Mouse (Mus musculus) heart, adult 2 months (tissue): ENCODE data around the gene Ptprn2. TPM values are rescaled to one million over a fixed set of nuclear protein-coding genes. Genes with fewer than 3 reads are reported as not detected.

Source experiments
- DNase-seq, 2 experiments: peaks; one replicate each; pipeline ENCODE4 v3.0.0; 2021
- H3K27ac ChIP-seq: fragments of 200-600 bp; 2 replicates; pipeline ENCODE4 v1.8.1; 2022
- H3K27me3 ChIP-seq: fragments of 200-500 bp; 2 replicates; pipeline ENCODE4 v1.6.1; 2012; ENCODE audit warnings: mild to moderate bottlenecking, low read length, inconsistent platforms, mixed read lengths; ENCODE audit not compliant: control insufficient read depth, insufficient read depth
- H3K36me3 ChIP-seq: fragments of 200-500 bp; 2 replicates; pipeline ENCODE4 v1.6.1; 2012; ENCODE audit warnings: low read length, inconsistent platforms; ENCODE audit not compliant: control insufficient read depth, insufficient read depth
- H3K4me1 ChIP-seq: fragments of 200-500 bp; 2 replicates; pipeline ENCODE4 v1.6.1; 2011; ENCODE audit warnings: low read length; ENCODE audit not compliant: control insufficient read depth, insufficient read depth
- H3K4me3 ChIP-seq: fragments of 200-600 bp; 2 replicates; pipeline ENCODE4 v1.8.1; 2022
- H3K79me2 ChIP-seq: fragments of 200-500 bp; replicated peaks from 2 replicates; pipeline ENCODE4 v1.6.1; 2012; ENCODE audit warnings: mild to moderate bottlenecking, inconsistent platforms, low read length, moderate library complexity, mixed read lengths; ENCODE audit not compliant: control insufficient read depth, insufficient read depth
- H3K9ac ChIP-seq: fragments of 200-500 bp; 2 replicates; pipeline ENCODE4 v1.6.1; 2012; ENCODE audit warnings: low read depth, mild to moderate bottlenecking, control low read depth, inconsistent platforms, low read length, mixed read lengths
- CTCF ChIP-seq: fragments of 200-600 bp; IDR thresholded peaks from 2 replicates; pipeline ENCODE4 v1.8.1; 2022; ENCODE audit warnings: antibody characterized with exemption, mild to moderate bottlenecking, moderate library complexity
- EP300 ChIP-seq: fragments of 200-500 bp; IDR thresholded peaks from 2 replicates; pipeline ENCODE4 v1.6.1; 2011; ENCODE audit warnings: low read depth, low read length, control low read depth; ENCODE audit not compliant: insufficient read depth
- POLR2A ChIP-seq: fragments of 200-500 bp; IDR thresholded peaks from 2 replicates; pipeline ENCODE4 v1.6.1; 2011; ENCODE audit warnings: mild to moderate bottlenecking, low read depth, low read length, control low read depth; ENCODE audit not compliant: insufficient read depth
- WGBS: fragments of 180-500 bp; shearing (Covaris S2); methylation state at CpG from one replicate; pipeline ENCODE4 v1.1.7; 2018; 5-methylcytosine and 5-hydroxymethylcytosine counted together
- intact Hi-C: fragments of 180-260 bp; cut with DNase I; formaldehyde crosslinking; loops from one replicate; pipeline ENCODE4 v1.15.1; 2025
- polyA plus RNA-seq: library from polyadenylated mRNA; depleted of rRNA; stranded (reverse); fragments of >200 nt; gene quantifications from 2 replicates; pipeline ENCODE4 v1.2.3, GENCODE M21; 2012
- total RNA-seq, 2 experiments: library from RNA; stranded (reverse); gene quantifications; 2 replicates each; pipeline ENCODE4 v1.2.3; 2021

Ptprn2 gene
- total and polyA plus RNA-seq, 3 experiments, result 0.21 to 0.23 TPM; not detected in 1

DNA sequence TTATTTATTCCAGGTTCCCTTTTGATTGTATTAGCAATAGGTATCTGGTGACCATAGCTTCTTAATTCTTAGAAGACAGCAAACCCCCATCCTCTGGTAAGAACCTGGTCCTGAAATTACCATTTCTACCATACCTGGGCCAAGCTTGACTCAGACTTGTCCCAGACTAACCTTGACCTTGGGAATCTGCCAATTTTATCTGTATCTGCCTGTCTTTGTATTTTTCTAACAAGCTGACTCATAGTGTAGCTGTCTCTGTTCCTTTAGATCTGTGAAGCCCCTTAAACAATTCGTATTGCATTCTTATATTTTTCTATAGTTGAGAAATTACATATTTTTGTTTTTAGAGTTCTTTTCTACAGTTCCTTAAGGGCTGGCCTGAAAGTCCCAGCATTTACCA is 6.7 kb upstream of the Ptprn2 start:
- H3K36me3 ChIP-seq, result no peaks in the 10 kb centered on the region
- no peaks in the 10 kb centered on the region for H3K4me1 ChIP-seq
- no peak overlapping the region for H3K4me3 ChIP-seq
- no peaks in the 10 kb centered on the region for H3K27me3 ChIP-seq
- TF ChIP-seq CTCF (no peak), POLR2A (no peak), EP300 (no peak)
- DNase-seq, result no peak
- H3K79me2 ChIP-seq, result no peaks in the 10 kb centered on the region
- no peak overlapping the region for H3K27ac ChIP-seq
- intact Hi-C loops, result no loop called here
- 44% methylated on average over 1 of the region's 1 CpGs for WGBS
- H3K9ac ChIP-seq, result no peak overlapping the region

DNA sequence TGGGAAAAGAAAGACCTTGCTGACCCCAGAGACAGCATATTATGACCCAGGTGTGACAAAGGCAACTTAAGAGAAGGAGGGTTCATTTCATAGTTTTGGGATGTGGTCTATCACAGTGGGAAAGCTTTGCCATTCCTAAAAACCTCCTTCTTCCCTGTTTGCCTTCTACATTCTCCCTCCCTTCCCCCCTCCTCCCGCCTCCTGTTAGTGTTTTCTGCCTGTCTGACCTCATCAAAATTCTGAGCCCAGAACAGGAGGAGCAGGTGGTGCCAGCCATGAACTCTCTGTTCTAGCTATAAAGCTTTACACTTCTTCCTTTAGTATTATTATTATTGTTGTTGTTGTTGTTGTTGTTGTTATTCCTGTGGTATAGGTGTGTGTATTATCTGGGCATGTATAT is 3.6 kb upstream of the Ptprn2 start:
- no peaks in the 10 kb centered on the region for H3K36me3 ChIP-seq
- peaks cover 3% of the 10 kb centered on the region for H3K27me3 ChIP-seq
- no peak for TF ChIP-seq EP300
- no peak for TF ChIP-seq POLR2A
- no peak for TF ChIP-seq CTCF
- H3K4me1 ChIP-seq, result peaks cover 1% of the 10 kb centered on the region; the same call in 1 of the 2 replicates
- DNase-seq, result no peak
- H3K4me3 ChIP-seq, result no peak overlapping the region
- 57% methylated on average over 1 of the region's 1 CpGs for WGBS
- H3K79me2 ChIP-seq, result no peaks in the 10 kb centered on the region
- H3K27ac ChIP-seq, result no peak overlapping the region
- no peak overlapping the region for H3K9ac ChIP-seq
- intact Hi-C loops, result no loop called here

DNA sequence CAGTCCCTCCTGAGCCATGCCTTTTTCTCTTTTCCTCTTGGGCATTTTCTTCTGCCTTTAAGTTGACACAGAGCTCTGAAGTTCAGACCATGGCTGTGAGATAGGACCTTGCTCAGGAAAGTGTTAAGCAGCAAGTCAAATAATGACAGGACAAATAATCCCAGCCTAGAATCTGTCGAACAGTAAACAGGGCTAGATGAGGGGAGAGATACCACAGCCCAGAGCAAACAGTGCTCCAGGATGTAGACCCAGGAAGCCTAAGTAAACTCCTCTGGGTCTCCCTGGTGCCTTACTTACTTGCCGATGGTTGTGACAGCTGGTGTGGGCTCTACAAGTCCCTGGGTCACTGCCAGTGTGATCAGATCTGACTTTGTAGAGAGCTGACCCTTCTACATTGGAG is 1.9 kb upstream of the Ptprn2 start:
- TF ChIP-seq CTCF (no peak), POLR2A (no peak), EP300 (no peak)
- Histone ChIP-seq H3K4me3 (no peak overlapping the region), H3K9ac (no peak overlapping the region), H3K27ac (no peak overlapping the region), H3K79me2 (no peaks in the 10 kb centered on the region), H3K36me3 (no peaks in the 10 kb centered on the region), H3K4me1 (peaks cover 1% of the 10 kb centered on the region; the same call in 1 of the 2 replicates), H3K27me3 (peaks cover 8% of the 10 kb centered on the region)
- 22% methylated on average over 2 of the region's 2 CpGs for WGBS
- intact Hi-C loops, result no loop called here
- no peak for DNase-seq

DNA sequence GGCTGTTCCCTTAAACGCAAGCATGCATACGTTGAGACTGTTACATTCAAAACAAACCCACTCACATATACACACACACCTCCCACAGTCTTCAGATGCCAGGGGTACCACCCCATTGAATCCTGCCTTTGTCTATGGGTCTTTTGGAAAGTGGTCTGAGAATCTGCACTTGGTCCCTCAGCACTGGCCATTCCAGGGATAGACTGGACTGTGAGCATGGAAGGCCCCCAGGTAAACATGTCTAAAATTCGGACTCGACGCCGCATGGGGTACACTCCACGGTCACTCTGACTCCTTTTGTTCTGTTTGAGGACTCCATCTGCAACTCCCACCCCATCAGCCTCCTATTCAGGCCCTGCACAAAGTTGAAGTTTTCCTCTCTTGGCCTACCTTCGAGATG is 529 bp upstream of the Ptprn2 start:
- no peak for DNase-seq
- peaks cover 1% of the 10 kb centered on the region; the same call in 1 of the 2 replicates for H3K4me1 ChIP-seq
- no peaks in the 10 kb centered on the region for H3K79me2 ChIP-seq
- no peak overlapping the region for H3K27ac ChIP-seq
- no peak overlapping the region for H3K9ac ChIP-seq
- no peak overlapping the region for H3K4me3 ChIP-seq
- H3K36me3 ChIP-seq, result no peaks in the 10 kb centered on the region
- WGBS, result 73% methylated on average over 8 of the region's 8 CpGs
- no peak for TF ChIP-seq POLR2A
- no peak for TF ChIP-seq EP300
- TF ChIP-seq CTCF, result no peak
- intact Hi-C loops, result no loop called here
- peaks cover 8% of the 10 kb centered on the region for H3K27me3 ChIP-seq

DNA sequence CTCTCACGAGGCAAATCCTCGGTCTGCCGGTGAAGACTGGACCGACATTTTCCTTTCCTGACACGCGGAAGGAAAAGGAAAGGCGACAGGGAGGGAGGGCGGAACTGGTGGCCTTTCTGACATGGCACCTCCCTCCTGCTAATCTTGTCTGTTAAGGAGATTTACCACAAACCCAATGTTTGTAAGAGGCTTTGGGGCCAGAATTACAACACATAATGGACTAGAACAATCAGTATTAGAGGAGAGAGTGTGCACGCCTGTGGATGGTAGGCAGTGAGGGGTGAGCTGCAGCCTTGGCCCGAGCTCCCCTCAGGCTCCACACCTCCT is 847 bp downstream of the Ptprn2 start:
- Histone ChIP-seq H3K36me3 (no peaks in the 10 kb centered on the region), H3K9ac (no peak overlapping the region), H3K4me3 (peak overlapping the region; percentile 41), H3K27ac (no peak overlapping the region), H3K79me2 (no peaks in the 10 kb centered on the region), H3K4me1 (peaks cover 1% of the 10 kb centered on the region; the same call in 1 of the 2 replicates), H3K27me3 (peaks cover 8% of the 10 kb centered on the region)
- TF ChIP-seq CTCF (no peak), EP300 (no peak), POLR2A (no peak)
- 8% methylated on average over 10 of the region's 10 CpGs for WGBS
- no peak for DNase-seq
- intact Hi-C loops, result no loop called here

DNA sequence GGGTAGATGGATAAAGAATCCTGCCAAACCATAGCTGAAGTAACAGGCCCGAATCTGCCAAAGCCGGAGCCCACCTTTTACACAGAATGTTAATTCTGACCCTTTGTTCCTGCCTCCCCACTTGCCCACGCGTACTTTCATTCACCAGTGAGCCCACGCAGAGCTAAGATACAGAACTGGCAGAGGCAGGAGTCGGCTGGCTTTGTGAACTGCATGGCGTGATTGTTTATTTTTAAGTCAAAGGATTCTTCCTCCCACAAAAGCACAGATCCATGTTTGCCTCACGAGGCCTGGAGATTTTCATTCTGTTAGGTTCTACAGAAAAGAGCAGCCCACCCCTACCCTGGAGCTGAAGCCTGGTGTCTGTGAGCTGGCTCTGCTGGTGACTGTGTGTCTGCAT is 3.3 kb downstream of the Ptprn2 start:
- Histone ChIP-seq H3K27me3 (peaks cover 8% of the 10 kb centered on the region), H3K4me3 (no peak overlapping the region), H3K36me3 (no peaks in the 10 kb centered on the region), H3K4me1 (peaks cover 1% of the 10 kb centered on the region; the same call in 1 of the 2 replicates), H3K9ac (no peak overlapping the region), H3K79me2 (no peaks in the 10 kb centered on the region), H3K27ac (no peak overlapping the region)
- no peak for DNase-seq
- 70% methylated on average over 8 of the region's 8 CpGs for WGBS
- TF ChIP-seq EP300 (no peak), POLR2A (no peak), CTCF (no peak)
- intact Hi-C loops, result no loop called here
